ENCODE assay signal across 10 mouse cellular contexts in genomic region chr11:75596726-75597255, GRCm38 (mm10). TPM values are rescaled to one million over a fixed set of nuclear protein-coding genes. Genes with fewer than 3 reads are reported as not detected.
DNase-seq lines count a peak whose midpoint lies in the region; ATAC-seq lines count a peak whose summit lies in the region.
"Had no signal": no experiment of that assay in that cellular context is flagged by ENCODE, and none has a peak within 500 bp of the region (broad histone marks: within the 10 kb centered on the region; RNA-seq: fewer than 3 reads in every experiment).

No protein-coding gene starts in this region.

- peaks cover 63% of the 10 kb centered on the region for H3K36me3 ChIP-seq in liver, embryonic 15.5 days (replicated peaks)
- H3K36me3 ChIP-seq in liver, embryonic 12.5 days: peaks cover 94% of the 10 kb centered on the region

- DNase-seq in adrenal gland, postnatal 14 days: peak; percentile 68
- no peak for DNase-seq in adrenal gland, adult 8-10 months
- DNase-seq in gastrocnemius, postnatal 36 days: peak; percentile 64 to 70
- DNase-seq in lung, postnatal 4 days: peak; percentile 42 to 70
- no peak for DNase-seq in retina, embryonic 14.5 days (ENCODE audit: low spot score)
- no peak for DNase-seq in left cerebral cortex, postnatal 4 days

- intact Hi-C loops in gastrocnemius, postnatal 36 days (cut with DNase I): no loop called here
- intact Hi-C loops in left cerebral cortex, postnatal 4 days (cut with DNase I): no loop called here

- no peaks in the 10 kb centered on the region for H3K9me3 ChIP-seq in liver, embryonic 15.5 days (replicated peaks)
- H3K9me3 ChIP-seq in liver, embryonic 12.5 days (replicated peaks): no peaks in the 10 kb centered on the region
- H3K9me3 ChIP-seq: midbrain, embryonic 13.5 days had no signal

- no peaks in the 10 kb centered on the region for H3K27me3 ChIP-seq in liver, embryonic 15.5 days
- H3K27me3 ChIP-seq in liver, embryonic 12.5 days (replicated peaks): no peaks in the 10 kb centered on the region
- H3K27me3 ChIP-seq: midbrain, embryonic 13.5 days; Patski had no signal

- H3K4me3 ChIP-seq in liver, embryonic 15.5 days (replicated peaks): no peak overlapping the region
- H3K4me3 ChIP-seq in liver, embryonic 12.5 days: no peak overlapping the region
- H3K4me3 ChIP-seq: midbrain, embryonic 13.5 days had no signal

- 67% methylated on average over 3 of the region's 3 CpGs for WGBS in liver, embryonic 15.5 days (ENCODE audit: insufficient replicate concordance)
- 72% methylated on average over 3 of the region's 3 CpGs for WGBS in liver, embryonic 12.5 days (ENCODE audit: insufficient replicate concordance)

- no peak for ATAC-seq in liver, embryonic 15.5 days (ENCODE audit: insufficient read depth)
- no peak for ATAC-seq in liver, embryonic 12.5 days
- ATAC-seq: midbrain, embryonic 13.5 days; Patski had no signal

- H3K4me1 ChIP-seq in liver, embryonic 15.5 days (replicated peaks): peaks cover 30% of the 10 kb centered on the region
- peaks cover 32% of the 10 kb centered on the region for H3K4me1 ChIP-seq in liver, embryonic 12.5 days
- H3K4me1 ChIP-seq: midbrain, embryonic 13.5 days had no signal

- no peak overlapping the region for H3K9ac ChIP-seq in liver, embryonic 15.5 days
- H3K9ac ChIP-seq in liver, embryonic 12.5 days: no peak overlapping the region
- H3K9ac ChIP-seq: midbrain, embryonic 13.5 days had no signal

- H3K4me2 ChIP-seq in liver, embryonic 15.5 days: no peak overlapping the region
- H3K4me2 ChIP-seq in liver, embryonic 12.5 days: no peak overlapping the region
- H3K4me2 ChIP-seq: midbrain, embryonic 13.5 days had no signal

- H3K27ac ChIP-seq in liver, embryonic 15.5 days (replicated peaks): peak overlapping the region; percentile 29; the same call in 1 of the 2 replicates
- no peak overlapping the region; the same call in 1 of the 2 replicates for H3K27ac ChIP-seq in liver, embryonic 12.5 days
- H3K27ac ChIP-seq: midbrain, embryonic 13.5 days had no signal

RNA-seq across cellular contexts. Expression of gene Pitpna, which starts 8.9 kb away (rescaled TPM):
- total RNA-seq in adrenal gland, postnatal 14 days (2021): 150 and 164 TPM in 2 replicates
- total RNA-seq in adrenal gland, adult 8-10 months (2022): 100 to 1,000 TPM; 172 to 186 (median 176) TPM
- 30.7 and 33.1 TPM in 2 replicates for polyA plus RNA-seq in liver, embryonic 15.5 days (2015; fragmentation: Nextera tagmentation; extraction: Ambion mirVana)
- 65.7 and 69.3 TPM in 2 replicates for polyA plus RNA-seq in liver, embryonic 12.5 days (2016; fragmentation: Nextera tagmentation; extraction: Ambion mirVana)
- 100 to 1,000 TPM; 186 to 223 TPM for total RNA-seq in gastrocnemius, postnatal 36 days (2021)
- total RNA-seq in left cerebral cortex, postnatal 4 days (2021): 100 to 1,000 TPM; 249 to 259 TPM

RNA-seq across cellular contexts. Expression of gene Inpp5k, which starts 34.0 kb away (rescaled TPM):
- total RNA-seq in adrenal gland, postnatal 14 days (2021): 32.3 and 41.8 TPM in 2 replicates
- total RNA-seq in adrenal gland, adult 8-10 months (2022): 10 to 100 TPM; 46.2 to 62.5 (median 53.6) TPM
- polyA plus RNA-seq in liver, embryonic 15.5 days (2015; fragmentation: Nextera tagmentation; extraction: Ambion mirVana): 16.0 and 18.3 TPM in 2 replicates
- polyA plus RNA-seq in liver, embryonic 12.5 days (2016; fragmentation: Nextera tagmentation; extraction: Ambion mirVana): 15.0 and 15.8 TPM in 2 replicates
- total RNA-seq in gastrocnemius, postnatal 36 days (2021): 10 to 100 TPM; 20.4 to 24.0 TPM
- 10 to 100 TPM; 45.5 to 47.2 TPM for total RNA-seq in left cerebral cortex, postnatal 4 days (2021)

RNA-seq across cellular contexts. Expression of gene Myo1c, which starts 53.5 kb away (rescaled TPM):
- 148 and 155 TPM in 2 replicates for total RNA-seq in adrenal gland, postnatal 14 days (2021)
- 100 to 1,000 TPM; 151 to 208 (median 180) TPM for total RNA-seq in adrenal gland, adult 8-10 months (2022)
- polyA plus RNA-seq in liver, embryonic 15.5 days (2015; fragmentation: Nextera tagmentation; extraction: Ambion mirVana): 20.6 and 24.5 TPM in 2 replicates
- 34.6 and 35.5 TPM in 2 replicates for polyA plus RNA-seq in liver, embryonic 12.5 days (2016; fragmentation: Nextera tagmentation; extraction: Ambion mirVana)
- 10 to 100 TPM; 37.4 to 41.5 TPM for total RNA-seq in gastrocnemius, postnatal 36 days (2021)
- 10 to 100 TPM; 38.1 to 41.0 TPM for total RNA-seq in left cerebral cortex, postnatal 4 days (2021)

Comparison
In these comparisons a context has a peak if more than half of its experiments do, and no peak if none do; other contexts are left out.
1. DNase-seq: peak in adrenal gland, postnatal 14 days (single experiment), gastrocnemius, postnatal 36 days (2 of 2) and lung, postnatal 4 days (2 of 2); none in adrenal gland, adult 8-10 months (single experiment), retina, embryonic 14.5 days (single experiment) and left cerebral cortex, postnatal 4 days (single experiment).